Mouse (Mus musculus): ENCODE data around the gene Diaph3.

DNA sequence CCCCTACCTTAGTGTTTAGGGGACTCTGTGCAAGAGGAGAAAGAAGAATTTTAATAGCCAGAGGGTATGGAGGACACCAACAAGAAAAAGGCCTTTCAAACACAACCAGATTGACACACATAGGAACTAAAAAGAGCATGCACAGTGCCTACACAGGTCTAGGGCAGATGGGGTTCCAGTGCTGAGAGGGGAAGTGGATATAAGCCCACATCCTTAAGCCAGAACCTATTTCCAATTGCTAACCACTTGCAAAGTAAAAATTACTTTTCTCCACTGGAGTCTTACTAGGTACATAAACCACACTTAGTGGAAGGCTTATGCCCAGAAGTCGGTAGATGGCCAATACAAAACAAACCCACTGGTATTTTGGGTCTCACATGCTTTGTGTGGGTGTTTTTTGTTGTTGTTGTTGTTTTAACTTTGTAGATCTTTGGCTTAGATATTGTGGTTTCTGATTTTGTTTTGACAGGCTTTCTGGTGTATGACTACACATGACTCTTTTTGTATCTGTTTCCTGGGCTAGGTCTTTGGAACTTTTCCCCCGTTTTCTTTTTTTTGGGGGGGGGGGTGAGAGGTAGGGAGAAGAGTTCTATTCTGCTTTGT is 426.8 kb downstream of the Diaph3 start:
- TF ChIP-seq ELF1 (IDR thresholded peaks at IDR 0.05; ENCODE audit: low read depth, low read length) = no peak
- no peak for TF ChIP-seq CTCF (conservative IDR thresholded peaks at IDR 0.05 in 1 of 2, IDR thresholded peaks at IDR 0.05 in 1 of 2; ENCODE audit: low read depth in 2 of 2, low read length in 2 of 2)
- TF ChIP-seq USF1 (IDR thresholded peaks at IDR 0.05; ENCODE audit: low read depth, low read length) = no peak
- no peak for TF ChIP-seq EP300 (IDR thresholded peaks at IDR 0.05; ENCODE audit: low read length)
- no peak for TF ChIP-seq POLR2A (IDR thresholded peaks at IDR 0.05; ENCODE audit: low read depth, low read length)
- no peak for TF ChIP-seq ETS1 (conservative IDR thresholded peaks at IDR 0.05; ENCODE audit: low read depth, low read length)
